Mouse (Mus musculus) G1E-ER4 (cell line): Measurements from ENCODE around the gene Ostc. TPM values are rescaled to one million over a fixed set of nuclear protein-coding genes. Genes with fewer than 3 reads are reported as not detected.
A peak's percentile ranks its signal among the peaks of the same experiment; 100 is the strongest.

Source experiments
- GATA1 ChIP-seq: IDR thresholded peaks from one replicate; pipeline ENCODE4 v1.8.0; 2012; ENCODE audit warnings: low read length, inconsistent platforms
- polyA plus RNA-seq: library from polyadenylated mRNA; stranded (reverse); fragments of >175 nt; gene quantifications from 2 replicates; pipeline ENCODE4 v1.2.3, GENCODE M21; 2012

Gene Ostc
- polyA plus RNA-seq, 1 experiment: 35.9 TPM

- no peak for TF ChIP-seq GATA1
Measured at GRCm38 (mm10) chr3:130722733-130723478, 13.7 kb upstream of the Ostc start.

GRCm38 (mm10) chr3:130720225-130720624, 11.0 kb upstream of the Ostc start:
- no peak for TF ChIP-seq GATA1

- TF ChIP-seq GATA1: no peak
Measured at GRCm38 (mm10) chr3:130718871-130719270, 9.6 kb upstream of the Ostc start.

- TF ChIP-seq GATA1: no peak
Measured at GRCm38 (mm10) chr3:130716555-130716954, 7.3 kb upstream of the Ostc start.

- no peak for TF ChIP-seq GATA1
Measured at GRCm38 (mm10) chr3:130714775-130715568, 5.7 kb upstream of the Ostc start.

GRCm38 (mm10) chr3:130712891-130713290, 3.6 kb upstream of the Ostc start:
- TF ChIP-seq GATA1: no peak

- TF ChIP-seq GATA1: no peak
Measured at GRCm38 (mm10) chr3:130710103-130710502, 859 bp upstream of the Ostc start.

- TF ChIP-seq GATA1: no peak
Measured at GRCm38 (mm10) chr3:130708529-130708928, 715 bp downstream of the Ostc start.

- TF ChIP-seq GATA1: no peak
Measured at GRCm38 (mm10) chr3:130702289-130702688, 7.0 kb downstream of the Ostc start.

GRCm38 (mm10) chr3:130697622-130698021, 11.6 kb downstream of the Ostc start:
- TF ChIP-seq GATA1: no peak

GRCm38 (mm10) chr3:130694705-130695104, 14.5 kb downstream of the Ostc start:
- no peak for TF ChIP-seq GATA1

- no peak for TF ChIP-seq GATA1
Measured at GRCm38 (mm10) chr3:130694041-130694593, 15.1 kb downstream of the Ostc start.

- no peak for TF ChIP-seq GATA1
Measured at GRCm38 (mm10) chr3:130691596-130692170, 17.6 kb downstream of the Ostc start.

GRCm38 (mm10) chr3:130690834-130691595, 18.2 kb downstream of the Ostc start:
- TF ChIP-seq GATA1: peak; percentile 36

- no peak for TF ChIP-seq GATA1
Measured at GRCm38 (mm10) chr3:130689630-130690029, 19.6 kb downstream of the Ostc start.
